Mouse (Mus musculus): ENCODE measurements around the gene B2m. TPM values are rescaled to one million over a fixed set of nuclear protein-coding genes. Genes with fewer than 3 reads are reported as not detected.

The B2m gene
- polyA plus RNA-seq, 1 experiment = 609 TPM

DNA sequence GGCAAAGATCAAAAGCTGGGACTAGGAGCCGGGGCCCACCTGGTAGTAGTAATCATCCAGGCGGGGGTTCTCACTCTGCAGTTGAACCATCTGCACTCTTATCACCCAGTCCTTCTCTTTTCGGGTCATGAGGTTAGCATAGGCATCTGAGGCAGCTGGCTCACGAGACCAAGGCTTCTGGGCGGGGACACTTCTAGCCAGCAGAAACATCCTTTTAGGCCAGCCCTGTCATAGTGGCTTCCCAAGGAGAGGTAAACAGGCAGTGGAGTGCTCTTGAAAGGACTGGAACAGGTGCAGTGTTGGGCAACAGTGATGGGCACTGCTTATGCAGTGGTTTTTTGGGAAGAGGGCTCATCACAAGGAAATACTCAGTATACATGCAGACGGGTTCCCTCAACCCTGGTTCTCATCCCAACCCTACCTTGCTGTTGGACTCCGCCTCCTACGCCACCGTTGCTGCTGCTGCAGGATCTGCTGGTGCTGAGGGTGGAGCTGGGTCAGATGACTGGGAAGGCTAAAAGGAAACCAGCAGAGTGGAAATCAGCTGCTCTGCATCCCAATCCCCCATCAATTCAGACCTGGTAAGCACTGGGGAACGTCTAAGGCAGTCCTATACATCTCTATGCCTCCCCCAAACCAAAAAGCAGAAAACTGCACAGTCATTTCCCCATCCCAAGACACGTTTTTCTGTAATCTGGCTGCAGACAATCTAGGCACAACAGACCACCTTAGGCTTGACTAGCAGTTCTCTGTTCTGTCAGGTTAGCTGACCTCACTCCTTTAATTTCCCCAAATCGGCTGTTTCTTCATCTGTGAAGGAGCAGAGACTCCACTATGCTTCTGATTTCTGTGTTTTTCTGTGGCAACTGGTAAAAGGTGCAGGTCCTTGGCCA, 21.6 kb upstream of the B2m start:
- H3K4me1 ChIP-seq (ENCODE audit: control insufficient read depth, insufficient read depth, low read length) = peaks cover 2% of the 10 kb centered on the region; the same call in 1 of the 2 replicates
- H3K27ac ChIP-seq (ENCODE audit: control insufficient read depth, insufficient read depth, low read depth, low read length, poor library complexity) = no peak overlapping the region
- WGBS = 21% methylated on average over 12 of the region's 12 CpGs
- no peak overlapping the region for H3K4me3 ChIP-seq (replicated peaks; ENCODE audit: control insufficient read depth, low read depth, low read length)
- TF ChIP-seq POLR2A (IDR thresholded peaks at IDR 0.05; ENCODE audit: borderline replicate concordance, control insufficient read depth, low read depth, low read length) (no peak), CTCF (IDR thresholded peaks at IDR 0.05; ENCODE audit: control insufficient read depth, insufficient read depth, low read length) (no peak)

DNA sequence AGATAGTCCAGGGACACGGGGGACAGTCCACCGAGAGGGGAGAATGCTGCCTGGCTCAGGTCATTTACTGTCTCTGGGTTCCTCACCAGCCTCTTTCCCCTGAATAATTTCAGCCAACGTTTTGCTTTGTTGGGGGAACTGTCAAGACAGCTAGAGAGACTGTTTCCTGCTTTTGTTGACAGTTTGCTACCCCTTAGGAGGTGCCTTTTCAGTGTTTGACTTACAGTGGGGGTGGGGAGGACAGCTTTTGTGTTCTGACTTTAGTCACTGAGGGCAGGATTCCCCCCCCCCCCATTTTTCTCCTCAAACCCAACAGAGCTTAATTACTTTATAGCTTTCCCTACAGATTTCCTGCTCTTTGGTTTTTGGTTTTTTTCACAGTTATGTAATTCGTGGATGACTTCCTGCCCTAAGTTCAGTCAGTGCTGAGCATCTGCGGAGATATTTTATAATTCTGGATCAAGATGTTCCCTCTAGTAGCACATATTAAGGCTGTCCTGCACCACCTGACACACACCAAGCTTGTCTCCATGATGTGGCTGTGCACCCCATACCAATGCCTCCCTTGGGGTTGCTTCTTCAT, 20.6 kb upstream of the B2m start:
- Histone ChIP-seq H3K27ac (ENCODE audit: control insufficient read depth, insufficient read depth, low read depth, low read length, poor library complexity) (no peak overlapping the region), H3K4me3 (replicated peaks; ENCODE audit: control insufficient read depth, low read depth, low read length) (no peak overlapping the region), H3K4me1 (ENCODE audit: control insufficient read depth, insufficient read depth, low read length) (peaks cover 2% of the 10 kb centered on the region; the same call in 1 of the 2 replicates)
- TF ChIP-seq POLR2A (IDR thresholded peaks at IDR 0.05; ENCODE audit: borderline replicate concordance, control insufficient read depth, low read depth, low read length) (no peak), CTCF (IDR thresholded peaks at IDR 0.05; ENCODE audit: control insufficient read depth, insufficient read depth, low read length) (no peak)
- WGBS = 6% methylated on average over 5 of the region's 5 CpGs

DNA sequence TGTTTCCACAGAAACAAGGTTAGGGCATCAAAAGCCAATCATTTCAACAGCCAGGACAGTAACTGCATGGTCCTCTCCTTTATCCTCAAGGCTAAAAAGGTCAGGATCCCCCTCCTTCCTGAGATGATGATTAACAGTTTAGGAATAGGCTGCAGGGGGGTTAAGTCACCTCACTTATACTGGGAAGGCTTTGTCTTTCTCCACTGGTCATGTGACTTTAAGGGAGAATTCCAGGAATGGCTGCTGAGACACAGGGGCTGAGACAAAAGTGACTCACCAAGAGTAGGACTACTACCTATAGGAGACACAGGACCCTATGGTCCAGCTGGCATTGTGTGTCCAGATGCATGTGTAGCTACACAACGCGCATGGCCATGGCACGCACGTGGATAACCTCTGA, 19.9 kb upstream of the B2m start:
- TF ChIP-seq CTCF (IDR thresholded peaks at IDR 0.05; ENCODE audit: control insufficient read depth, insufficient read depth, low read length) = no peak
- no peak for TF ChIP-seq POLR2A (IDR thresholded peaks at IDR 0.05; ENCODE audit: borderline replicate concordance, control insufficient read depth, low read depth, low read length)
- Histone ChIP-seq H3K27ac (ENCODE audit: control insufficient read depth, insufficient read depth, low read depth, low read length, poor library complexity) (no peak overlapping the region), H3K4me3 (replicated peaks; ENCODE audit: control insufficient read depth, low read depth, low read length) (no peak overlapping the region), H3K4me1 (ENCODE audit: control insufficient read depth, insufficient read depth, low read length) (peaks cover 2% of the 10 kb centered on the region; the same call in 1 of the 2 replicates)
- 97% methylated on average over 4 of the region's 4 CpGs for WGBS

DNA sequence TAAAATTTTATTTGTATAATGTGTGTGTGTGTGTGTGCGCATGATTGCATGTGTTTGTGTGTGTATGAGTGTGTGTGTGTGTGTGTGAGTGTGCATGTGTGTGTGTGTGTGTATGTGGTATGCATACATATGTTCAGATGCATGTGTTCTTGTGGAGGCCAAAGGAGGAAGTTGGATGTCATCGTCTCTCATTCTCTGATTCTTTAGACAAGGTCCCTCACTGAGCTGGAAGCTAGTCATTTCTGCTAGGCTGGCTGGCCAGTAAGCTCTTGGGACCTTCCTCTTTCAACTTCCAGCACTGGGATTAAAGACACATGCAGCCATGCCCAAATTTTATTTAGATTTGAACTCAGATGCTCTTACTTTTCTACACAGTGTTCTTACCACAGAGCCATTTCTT, 15.4 kb upstream of the B2m start:
- Histone ChIP-seq H3K4me1 (ENCODE audit: control insufficient read depth, insufficient read depth, low read length) (no peaks in the 10 kb centered on the region; the same call in 1 of the 2 replicates), H3K4me3 (replicated peaks; ENCODE audit: control insufficient read depth, low read depth, low read length) (no peak overlapping the region), H3K27ac (ENCODE audit: control insufficient read depth, insufficient read depth, low read depth, low read length, poor library complexity) (no peak overlapping the region)
- 46% methylated on average over 2 of the region's 2 CpGs for WGBS
- TF ChIP-seq POLR2A (IDR thresholded peaks at IDR 0.05; ENCODE audit: borderline replicate concordance, control insufficient read depth, low read depth, low read length) (no peak), CTCF (IDR thresholded peaks at IDR 0.05; ENCODE audit: control insufficient read depth, insufficient read depth, low read length) (no peak)

DNA sequence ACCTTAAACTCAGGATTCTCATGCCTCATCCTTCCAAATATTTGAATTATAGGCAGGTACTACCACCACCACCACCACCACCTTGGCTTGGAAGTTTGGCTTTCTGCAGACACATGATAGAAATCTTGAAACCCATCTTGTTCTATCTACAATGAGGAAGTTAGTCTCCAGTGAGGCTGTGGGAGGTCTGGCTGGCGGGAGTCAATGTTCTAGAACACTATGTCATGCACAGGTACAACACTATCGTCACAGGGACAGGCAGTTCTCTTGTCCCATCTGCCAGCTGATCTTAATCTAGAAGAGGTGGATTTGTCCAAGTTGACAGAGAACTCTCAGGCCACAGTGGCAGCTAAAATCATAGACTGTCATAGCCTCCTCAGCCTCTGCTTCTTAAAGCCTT, 14.9 kb upstream of the B2m start:
- no peak for TF ChIP-seq POLR2A (IDR thresholded peaks at IDR 0.05; ENCODE audit: borderline replicate concordance, control insufficient read depth, low read depth, low read length)
- TF ChIP-seq CTCF (IDR thresholded peaks at IDR 0.05; ENCODE audit: control insufficient read depth, insufficient read depth, low read length) = no peak
- Histone ChIP-seq H3K27ac (ENCODE audit: control insufficient read depth, insufficient read depth, low read depth, low read length, poor library complexity) (no peak overlapping the region), H3K4me1 (ENCODE audit: control insufficient read depth, insufficient read depth, low read length) (no peaks in the 10 kb centered on the region; the same call in 1 of the 2 replicates), H3K4me3 (replicated peaks; ENCODE audit: control insufficient read depth, low read depth, low read length) (no peak overlapping the region)
- 29% methylated on average over 2 of the region's 2 CpGs for WGBS

DNA sequence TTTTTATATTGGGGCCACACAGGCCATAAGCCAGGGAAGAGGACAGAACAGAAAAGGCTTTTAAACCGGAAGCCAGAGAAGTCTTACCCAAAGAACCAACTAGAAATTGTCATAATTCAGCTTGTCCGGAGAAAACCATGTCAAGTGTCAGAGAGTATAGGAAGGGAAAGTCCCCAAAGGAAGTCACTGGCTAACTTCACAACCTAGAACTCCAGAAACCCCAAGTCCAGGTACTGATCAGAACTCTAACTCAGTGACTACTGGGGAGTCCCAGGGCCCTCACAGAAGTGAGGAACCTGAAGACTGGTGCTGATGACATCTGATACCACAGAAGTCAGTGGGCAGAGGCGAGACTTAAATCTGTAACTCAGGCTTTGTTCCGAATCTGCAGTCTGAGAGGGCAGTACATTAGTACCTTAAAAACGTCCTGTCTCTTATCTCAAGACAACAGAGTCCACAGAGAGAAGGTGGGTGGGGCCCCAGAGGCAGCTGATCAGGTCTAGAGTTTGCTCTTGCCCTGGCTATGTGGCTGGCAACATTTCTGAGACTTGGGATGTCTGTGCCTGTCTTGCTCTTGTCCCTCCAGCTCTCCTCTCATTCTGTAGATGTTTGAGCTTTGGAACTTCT, 9.5 kb upstream of the B2m start:
- TF ChIP-seq POLR2A (IDR thresholded peaks at IDR 0.05; ENCODE audit: borderline replicate concordance, control insufficient read depth, low read depth, low read length) (no peak), CTCF (IDR thresholded peaks at IDR 0.05; ENCODE audit: control insufficient read depth, insufficient read depth, low read length) (no peak)
- WGBS = 23% methylated on average over 5 of the region's 5 CpGs
- no peak overlapping the region for H3K27ac ChIP-seq (ENCODE audit: control insufficient read depth, insufficient read depth, low read depth, low read length, poor library complexity)
- no peak overlapping the region for H3K4me3 ChIP-seq (replicated peaks; ENCODE audit: control insufficient read depth, low read depth, low read length)
- no peaks in the 10 kb centered on the region; the same call in 1 of the 2 replicates for H3K4me1 ChIP-seq (ENCODE audit: control insufficient read depth, insufficient read depth, low read length)

DNA sequence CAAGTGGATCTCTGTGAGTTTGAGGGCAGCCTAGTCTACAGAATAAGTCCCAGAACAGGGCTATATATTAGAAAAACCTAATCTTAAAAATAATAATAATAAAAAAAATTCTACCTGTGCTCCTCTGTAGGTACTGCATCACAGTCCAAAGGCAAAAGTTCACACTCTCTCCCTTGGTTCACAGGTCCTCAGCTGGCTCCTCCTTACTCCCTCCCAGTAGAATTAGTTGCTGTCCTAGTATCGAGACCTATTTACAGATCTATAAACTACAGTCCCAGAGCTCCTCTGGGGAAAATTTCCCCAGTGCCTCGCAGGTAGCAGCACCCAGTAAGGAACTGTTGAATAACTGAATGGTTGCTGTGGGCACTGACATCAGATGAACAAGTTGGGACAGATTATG, 6.7 kb upstream of the B2m start:
- Histone ChIP-seq H3K4me3 (replicated peaks; ENCODE audit: control insufficient read depth, low read depth, low read length) (no peak overlapping the region), H3K27ac (ENCODE audit: control insufficient read depth, insufficient read depth, low read depth, low read length, poor library complexity) (no peak overlapping the region), H3K4me1 (ENCODE audit: control insufficient read depth, insufficient read depth, low read length) (no peaks in the 10 kb centered on the region; the same call in 1 of the 2 replicates)
- TF ChIP-seq CTCF (IDR thresholded peaks at IDR 0.05; ENCODE audit: control insufficient read depth, insufficient read depth, low read length) (no peak), POLR2A (IDR thresholded peaks at IDR 0.05; ENCODE audit: borderline replicate concordance, control insufficient read depth, low read depth, low read length) (no peak)
- WGBS = 75% methylated on average over 2 of the region's 2 CpGs

Measured in bone marrow, adult 2 months (tissue).